Mouse (Mus musculus): ENCODE measurements at regions not wholly inside any gene's neighbourhood (a gene's known extent, or its start where the extent isn't known, plus 50 kb on each side); places are given as distances from the start of the nearest gene placed in this dataset.
"Not testable (repeated sequence)": the region's sequence is repeated elsewhere in the genome, so short reads cannot be mapped to it uniquely, and the experiment has no call there.

- no peak for DNase-seq
Observed at GRCm38 (mm10) chr3:124157858-124158655, 162.6 kb upstream of the Tram1l1 start.

DNA sequence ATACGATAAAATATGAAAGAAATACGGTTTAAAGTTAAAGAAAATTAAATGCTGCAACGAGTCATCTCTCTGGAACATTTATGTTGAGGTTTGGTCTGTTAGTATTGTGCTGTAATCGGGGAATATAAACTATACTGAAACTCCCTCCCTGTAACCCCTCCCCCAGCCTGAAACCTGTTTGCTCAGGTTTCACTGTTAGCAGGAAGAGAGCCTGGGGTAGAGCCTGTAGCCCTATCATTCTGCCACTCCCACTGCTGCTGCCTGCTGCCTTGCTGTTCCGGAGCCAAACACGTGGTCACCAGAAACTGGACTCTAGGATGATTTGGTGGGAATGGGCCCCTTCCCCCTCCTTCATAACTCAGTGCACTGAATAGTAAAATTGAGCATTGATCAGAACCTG, 127.3 kb upstream of the Tram1l1 start:
- not testable (repeated sequence) for DNase-seq

DNA sequence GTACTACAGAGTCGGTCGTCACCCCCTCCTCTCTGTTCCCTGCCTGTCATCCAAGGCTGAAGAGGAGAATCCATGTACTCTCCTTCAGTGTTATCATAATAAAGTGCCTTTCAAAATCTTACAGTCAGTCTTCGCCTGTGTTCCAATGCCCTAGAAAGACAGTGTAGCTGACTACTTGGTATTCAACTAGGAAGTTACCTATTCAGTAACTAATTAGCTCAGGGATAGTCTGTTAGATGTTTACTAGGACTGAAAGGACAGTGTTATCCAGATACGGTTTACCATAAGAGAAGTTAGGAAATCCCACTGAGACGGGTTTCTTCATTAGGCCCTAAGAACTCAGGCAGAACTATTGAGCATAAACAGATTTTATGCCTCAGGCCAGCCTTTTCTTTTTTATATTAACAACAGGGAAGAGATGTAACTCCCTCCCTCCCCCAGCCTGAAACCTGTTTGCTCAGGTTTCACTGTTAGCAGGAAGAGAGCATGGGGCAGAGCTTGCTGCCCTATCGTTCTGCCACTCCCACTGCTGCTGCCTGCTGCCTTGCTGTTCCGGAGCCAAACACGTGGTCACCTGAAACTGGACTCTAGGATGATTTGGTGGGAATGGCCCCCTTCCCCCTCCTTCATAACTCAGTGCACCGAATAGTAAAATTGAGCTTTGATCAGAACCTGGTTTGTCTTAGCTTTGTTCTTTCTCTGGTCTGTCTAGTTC, 120.3 kb upstream of the Tram1l1 start:
- peak; percentile 20 for DNase-seq

- DNase-seq = no peak
Observed at GRCm38 (mm10) chr3:124217131-124217530, 103.5 kb upstream of the Tram1l1 start.

GRCm38 (mm10) chr3:124225982-124226381, 94.7 kb upstream of the Tram1l1 start:
- no peak for DNase-seq

GRCm38 (mm10) chr3:124227701-124228100, 93.0 kb upstream of the Tram1l1 start:
- no peak for DNase-seq

DNA sequence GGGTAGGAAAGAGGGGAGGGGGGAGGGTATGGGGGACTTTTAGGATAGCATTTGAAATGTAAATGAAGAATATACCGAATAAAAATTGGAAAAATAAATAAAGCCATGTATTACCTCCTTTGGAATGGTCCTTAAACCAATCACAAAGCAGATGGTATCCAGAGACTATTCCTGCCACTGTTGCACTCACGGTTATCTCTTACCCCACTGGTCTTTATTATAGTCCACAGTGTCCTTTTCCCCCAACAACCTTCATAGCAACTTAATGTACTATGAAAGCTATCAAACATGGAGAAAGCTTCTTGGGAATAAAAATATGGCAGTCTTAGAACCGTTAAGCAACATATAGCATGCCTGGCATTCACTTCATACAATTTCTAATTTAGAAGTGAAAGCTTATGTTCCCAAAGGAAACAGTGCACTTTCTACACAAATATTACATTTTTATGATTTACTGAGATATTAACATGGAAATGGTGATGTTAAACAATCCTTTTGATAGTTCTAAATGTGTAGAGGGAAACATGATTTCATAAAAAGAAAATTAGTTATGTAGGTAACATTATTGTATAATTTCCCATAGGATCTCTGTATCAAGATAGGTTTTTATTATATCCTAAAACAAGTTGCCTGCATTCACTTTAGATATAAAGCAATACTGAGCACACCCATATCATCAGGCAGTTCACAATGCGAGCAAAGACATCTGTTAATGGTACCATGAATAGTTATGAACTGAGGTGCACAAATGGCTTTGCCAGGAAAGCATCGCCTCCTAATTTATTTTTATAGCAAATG, 79.5 kb upstream of the Tram1l1 start:
- DNase-seq = no peak

DNA sequence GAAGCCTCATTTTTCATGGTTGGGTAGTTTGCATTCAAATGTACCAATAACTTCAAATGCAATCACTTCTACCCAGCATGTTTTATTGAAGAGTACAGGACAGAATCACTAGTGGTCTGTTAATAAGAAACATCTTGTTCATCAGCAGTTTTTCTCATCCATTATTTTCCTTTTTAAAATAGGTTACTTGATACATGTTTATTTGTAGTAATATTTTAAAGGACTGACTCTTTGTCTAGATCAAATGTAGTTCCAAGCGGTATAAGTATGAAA, 79.0 kb upstream of the Tram1l1 start:
- no peak for DNase-seq

DNA sequence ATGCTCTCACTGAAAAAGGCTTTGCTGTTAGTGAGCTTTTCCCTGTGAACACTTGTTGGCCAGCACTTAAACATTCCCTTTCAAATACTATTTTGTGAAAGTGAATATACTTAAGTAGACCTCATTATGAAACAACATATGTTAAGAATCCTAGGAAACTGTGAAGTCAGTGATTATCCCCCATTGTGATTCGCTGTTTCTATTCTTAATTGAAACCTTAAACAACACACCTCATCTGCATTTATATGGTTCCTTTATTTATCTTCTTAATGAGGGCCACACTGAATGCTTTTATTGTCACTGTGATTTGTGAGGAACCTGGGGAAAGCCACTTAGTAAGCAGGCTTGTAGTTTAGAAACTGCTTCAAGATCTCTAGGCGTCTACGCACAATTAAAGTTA, 58.5 kb upstream of the Tram1l1 start:
- no peak for DNase-seq

DNA sequence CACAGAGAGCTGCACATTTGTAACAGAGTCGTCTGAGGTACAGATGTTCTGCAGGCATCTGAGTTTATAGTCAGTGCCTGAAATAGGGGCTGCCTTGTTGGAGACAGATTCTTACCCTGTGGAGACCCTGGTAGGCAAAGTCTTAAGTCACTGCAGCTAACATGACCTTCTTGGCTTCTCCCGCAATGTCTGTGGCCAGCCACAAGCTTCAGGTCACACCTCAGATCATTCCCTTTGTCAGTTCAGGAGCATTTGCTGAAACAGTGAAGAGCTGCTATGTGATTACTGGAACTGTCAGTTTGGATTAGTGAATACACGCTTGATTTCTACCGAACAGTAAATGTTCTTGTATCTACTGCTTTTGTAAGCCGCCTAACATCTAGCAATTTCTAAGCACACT, 53.8 kb upstream of the Tram1l1 start:
- DNase-seq = no peak

DNA sequence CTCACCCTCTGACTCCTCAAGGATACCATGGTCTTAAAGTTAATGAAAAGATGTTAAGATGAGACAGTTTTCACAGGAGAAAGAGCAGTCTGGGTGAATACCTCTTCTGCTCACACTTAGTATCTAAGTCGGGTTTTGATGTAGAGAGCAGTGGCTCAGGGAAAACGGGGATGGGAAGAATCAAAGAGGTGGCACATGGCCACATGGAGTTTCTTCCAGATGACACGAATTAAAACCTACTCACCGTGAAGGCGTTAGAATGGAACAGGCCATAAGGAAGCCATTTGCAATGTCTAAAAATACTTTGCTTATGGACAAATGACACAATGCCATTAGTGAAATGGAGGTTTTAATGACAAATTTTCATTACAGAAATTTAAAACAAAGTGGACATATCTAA, 50.1 kb upstream of the Tram1l1 start:
- DNase-seq = no peak
